Mouse (Mus musculus) kidney, adult 2 months (tissue): Measurements from ENCODE around the gene Txnip.

Experiments
- CTCF ChIP-seq: fragments of 200-500 bp; conservative IDR thresholded peaks from 2 replicates; pipeline ENCODE4 v1.5.1; 2011; ENCODE audit warnings: low read depth, mild to moderate bottlenecking, control low read depth, low read length, moderate library complexity, mixed read lengths; ENCODE audit not compliant: insufficient read depth, insufficient read length
- POLR2A ChIP-seq: fragments of 200-500 bp; IDR thresholded peaks from one replicate; pipeline ENCODE4 v1.6.1; 2011; ENCODE audit warnings: low read depth, low read length, control low read depth

DNA sequence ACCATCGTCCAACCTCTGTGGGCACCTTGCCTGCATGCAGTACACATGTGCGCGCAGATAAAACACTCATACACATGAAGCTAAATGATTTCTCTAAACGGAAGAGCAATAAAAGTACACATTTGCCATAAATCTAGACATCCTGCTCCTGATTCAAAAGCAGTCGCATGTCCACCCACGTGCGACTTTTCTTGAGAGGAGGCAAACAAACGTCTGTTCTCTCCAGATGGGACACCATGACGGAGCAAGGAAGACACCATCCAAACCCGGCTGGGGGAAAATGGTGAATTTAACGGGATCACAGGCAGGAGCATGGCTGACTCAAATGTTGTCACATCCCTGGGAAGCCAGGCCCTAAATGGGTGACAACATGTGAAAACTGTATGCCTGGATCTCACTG is 14.4 kb upstream of the Txnip start:
- TF ChIP-seq CTCF (no peak), POLR2A (no peak)
